Mouse (Mus musculus): ENCODE results near the gene Depdc1b.

DNA sequence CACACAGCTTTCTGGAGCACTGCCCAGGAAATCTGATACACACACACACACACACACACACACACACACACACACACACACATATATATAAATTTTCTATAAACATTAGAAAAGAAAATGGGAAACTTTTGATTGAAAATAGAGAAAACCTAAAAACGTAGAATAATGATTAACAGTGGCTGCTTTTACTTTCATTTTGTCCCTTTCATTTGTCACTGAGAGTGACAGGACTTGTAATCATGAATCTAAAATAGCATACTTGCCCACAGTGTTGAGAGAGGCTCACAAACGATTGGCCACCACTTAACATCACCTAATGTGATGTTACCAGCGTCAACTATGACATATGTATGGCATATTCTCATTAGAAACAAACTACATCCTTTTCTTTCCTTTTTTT is 26.7 kb upstream of the Depdc1b start:
- TF ChIP-seq ZC3H11A (IDR thresholded peaks at IDR 0.05; ENCODE audit: borderline replicate concordance, low read depth, low read length) = no peak
- no peak for TF ChIP-seq HCFC1 (IDR thresholded peaks at IDR 0.05; ENCODE audit: borderline replicate concordance, insufficient read depth, low read length)

Data from ES-E14 (cell line).